Comparison of ENCODE assay signal across 8 mouse cellular contexts in the genomic region with DNA sequence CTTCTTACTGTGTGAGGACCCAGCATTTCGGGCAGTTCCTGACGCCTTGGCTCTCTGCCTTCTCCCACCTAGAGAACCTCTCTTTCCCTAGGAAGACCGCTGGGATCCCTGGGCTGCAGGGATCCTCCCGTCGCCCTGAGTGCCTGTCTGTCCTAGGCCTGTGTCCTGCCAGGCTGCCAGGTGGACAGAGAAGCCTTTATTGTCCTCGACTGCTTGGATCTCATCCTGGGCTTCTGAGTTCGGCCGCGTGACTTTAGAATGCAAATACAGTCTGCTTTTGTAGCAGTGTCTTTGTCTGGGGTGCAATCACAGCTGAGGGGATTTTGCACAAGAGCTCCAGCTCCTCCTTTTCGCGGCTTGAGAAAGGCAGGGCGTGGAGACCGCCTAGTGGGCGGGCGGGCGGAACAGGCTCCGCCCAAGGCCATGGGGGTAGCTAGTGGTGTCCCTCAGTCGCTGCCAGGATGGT.
A peak's percentile ranks its signal among the peaks of the same experiment; 100 is the strongest.
DNase-seq lines count a peak whose midpoint lies in the region; ATAC-seq lines count a peak whose summit lies in the region.

No protein-coding gene starts in this region.

- H3K9ac ChIP-seq in heart, embryonic 11.5 days (ENCODE audit: low read depth, low read length), result peak overlapping the region; percentile 54; the same call in 1 of the 2 replicates
- peak overlapping the region; percentile 50; the same call in 1 of the 2 replicates for H3K9ac ChIP-seq in kidney, embryonic 14.5 days (ENCODE audit: low read depth, low read length)
- peak overlapping the region; percentile 47 for H3K9ac ChIP-seq in limb, embryonic 12.5 days (replicated peaks)
- peak overlapping the region; percentile 63 for H3K9ac ChIP-seq in midbrain, embryonic 11.5 days (ENCODE audit: low read length)

- peaks cover 21% of the 10 kb centered on the region for H3K4me1 ChIP-seq in embryonic facial prominence, embryonic 10.5 days
- peaks cover 4% of the 10 kb centered on the region; the same call in 1 of the 2 replicates for H3K4me1 ChIP-seq in heart, embryonic 11.5 days (ENCODE audit: control insufficient read depth, insufficient read depth, low read length)
- peaks cover 4% of the 10 kb centered on the region; the same call in 1 of the 2 replicates for H3K4me1 ChIP-seq in kidney, embryonic 14.5 days (ENCODE audit: control insufficient read depth, insufficient read depth, low read length)
- peaks cover 14% of the 10 kb centered on the region for H3K4me1 ChIP-seq in limb, embryonic 12.5 days (replicated peaks)
- peaks cover 16% of the 10 kb centered on the region for H3K4me1 ChIP-seq in midbrain, embryonic 11.5 days (ENCODE audit: control insufficient read depth, insufficient read depth, low read length)

- H3K9me3 ChIP-seq in embryonic facial prominence, embryonic 10.5 days, result no peaks in the 10 kb centered on the region
- H3K9me3 ChIP-seq in heart, embryonic 11.5 days (replicated peaks; ENCODE audit: control insufficient read depth, low read length), result no peaks in the 10 kb centered on the region
- H3K9me3 ChIP-seq in kidney, embryonic 14.5 days (ENCODE audit: control insufficient read depth, low read length), result no peaks in the 10 kb centered on the region
- 0 out of 2 replicates have a peak, but pooled peaks cover 5% of the 10 kb centered on the region for H3K9me3 ChIP-seq in limb, embryonic 12.5 days
- H3K9me3 ChIP-seq in midbrain, embryonic 11.5 days (ENCODE audit: control insufficient read depth, low read length), result no peaks in the 10 kb centered on the region

- H3K27me3 ChIP-seq in embryonic facial prominence, embryonic 10.5 days (replicated peaks; ENCODE audit: low read depth, poor library complexity, severe bottlenecking), result peaks cover 24% of the 10 kb centered on the region
- H3K27me3 ChIP-seq in heart, embryonic 11.5 days (ENCODE audit: control insufficient read depth, insufficient read depth, low read length), result peaks cover 17% of the 10 kb centered on the region
- no peaks in the 10 kb centered on the region; the same call in 1 of the 2 replicates for H3K27me3 ChIP-seq in kidney, embryonic 14.5 days (ENCODE audit: control insufficient read depth, insufficient read depth, low read length)
- H3K27me3 ChIP-seq in limb, embryonic 12.5 days, result no peaks in the 10 kb centered on the region
- no peaks in the 10 kb centered on the region for H3K27me3 ChIP-seq in midbrain, embryonic 11.5 days (ENCODE audit: control insufficient read depth, insufficient read depth, low read length)

- 4% methylated on average over 18 of the region's 18 CpGs for WGBS in embryonic facial prominence, embryonic 10.5 days
- 6% methylated on average over 18 of the region's 18 CpGs for WGBS in heart, embryonic 11.5 days (ENCODE audit: insufficient replicate concordance)
- 5% methylated on average over 18 of the region's 18 CpGs for WGBS in kidney, embryonic 14.5 days
- 4% methylated on average over 18 of the region's 18 CpGs for WGBS in limb, embryonic 12.5 days
- WGBS in midbrain, embryonic 11.5 days, result under 1% methylated on average over 18 of the region's 18 CpGs

- no peak for ATAC-seq in heart, embryonic 11.5 days (replicated peaks; ENCODE audit: insufficient number of reproducible peaks, low FRiP score, low TSS enrichment)
- ATAC-seq in kidney, embryonic 14.5 days (ENCODE audit: low FRiP score, low TSS enrichment), result peak; percentile 88
- peak; percentile 27; the same call in 1 of the 2 replicates for ATAC-seq in limb, embryonic 12.5 days (ENCODE audit: insufficient number of reproducible peaks, insufficient read depth, low FRiP score, low TSS enrichment, low read depth)
- ATAC-seq in midbrain, embryonic 11.5 days (ENCODE audit: low FRiP score), result peak; percentile 93

- H3K36me3 ChIP-seq in embryonic facial prominence, embryonic 10.5 days (replicated peaks), result no peaks in the 10 kb centered on the region
- no peaks in the 10 kb centered on the region for H3K36me3 ChIP-seq in heart, embryonic 11.5 days (ENCODE audit: control insufficient read depth, insufficient read depth, low read length)
- no peaks in the 10 kb centered on the region for H3K36me3 ChIP-seq in kidney, embryonic 14.5 days (ENCODE audit: control insufficient read depth, insufficient read depth, low read length)
- H3K36me3 ChIP-seq in limb, embryonic 12.5 days, result no peaks in the 10 kb centered on the region
- no peaks in the 10 kb centered on the region for H3K36me3 ChIP-seq in midbrain, embryonic 11.5 days (ENCODE audit: control insufficient read depth, insufficient read depth, low read length)

- peak overlapping the region; percentile 49 for H3K4me3 ChIP-seq in embryonic facial prominence, embryonic 10.5 days
- peak overlapping the region; percentile 25 for H3K4me3 ChIP-seq in heart, embryonic 11.5 days (ENCODE audit: low read depth, low read length)
- peak overlapping the region; percentile 14; the same call in 1 of the 2 replicates for H3K4me3 ChIP-seq in kidney, embryonic 14.5 days (ENCODE audit: low read length)
- peak overlapping the region; percentile 27 for H3K4me3 ChIP-seq in limb, embryonic 12.5 days (replicated peaks)
- H3K4me3 ChIP-seq in midbrain, embryonic 11.5 days (ENCODE audit: low read depth, low read length), result peak overlapping the region; percentile 7

- peak overlapping the region; percentile 65 for H3K4me2 ChIP-seq in heart, embryonic 11.5 days
- H3K4me2 ChIP-seq in kidney, embryonic 14.5 days (replicated peaks; ENCODE audit: low read depth, low read length), result peak overlapping the region; percentile 46
- peak overlapping the region; percentile 54 for H3K4me2 ChIP-seq in limb, embryonic 12.5 days
- peak overlapping the region; percentile 47 for H3K4me2 ChIP-seq in midbrain, embryonic 11.5 days

- peak overlapping the region; percentile 83 for H3K27ac ChIP-seq in embryonic facial prominence, embryonic 10.5 days (replicated peaks)
- no peak overlapping the region for H3K27ac ChIP-seq in heart, embryonic 11.5 days (ENCODE audit: low read depth, low read length)
- H3K27ac ChIP-seq in kidney, embryonic 14.5 days (ENCODE audit: low read depth, low read length), result no peak overlapping the region
- no peak overlapping the region for H3K27ac ChIP-seq in limb, embryonic 12.5 days
- H3K27ac ChIP-seq in midbrain, embryonic 11.5 days (ENCODE audit: low read depth, low read length), result peak overlapping the region; percentile 55

- peak; percentile 77 for DNase-seq in adrenal gland, postnatal 36 days
- peak; percentile 74 for DNase-seq in embryonic facial prominence, embryonic 10.5 days (ENCODE audit: low spot score)
- peak; percentile 97 for DNase-seq in midbrain, embryonic 11.5 days (ENCODE audit: low spot score, missing footprints)
- peak; percentile 55 to 62 for DNase-seq in spleen, adult 18-20 months
- no peak for DNase-seq in thymus, postnatal 36 days

Comparison
In these comparisons a context has a peak if more than half of its experiments do, and no peak if none do; other contexts are left out.
1. DNase-seq: peak in adrenal gland, postnatal 36 days (2 of 2), embryonic facial prominence, embryonic 10.5 days (single experiment), midbrain, embryonic 11.5 days (single experiment) and spleen, adult 18-20 months (2 of 2); none in thymus, postnatal 36 days (0 of 2).
2. H3K27ac ChIP-seq: peak in embryonic facial prominence, embryonic 10.5 days (single experiment) and midbrain, embryonic 11.5 days (single experiment); none in heart, embryonic 11.5 days (single experiment), kidney, embryonic 14.5 days (single experiment) and limb, embryonic 12.5 days (single experiment).
3. Peak in every context shown above with its lines, with median percentiles within 50 percentile points of each other: H3K4me3 ChIP-seq, H3K4me2 ChIP-seq and H3K9ac ChIP-seq.